Mouse (Mus musculus): ENCODE data around the gene Slc37a3. TPM values are rescaled to one million over a fixed set of nuclear protein-coding genes. Genes with fewer than 3 reads are reported as not detected.
A peak's percentile ranks its signal among the peaks of the same experiment; 100 is the strongest.

The Slc37a3 gene
- polyA plus RNA-seq, 1 experiment from 2014 or later = 63.6 TPM

GRCm38 (mm10) chr6:39311786-39312185, 65.7 kb downstream of the Slc37a3 start:
- Histone ChIP-seq H3K36me3 (no peaks in the 10 kb centered on the region), H3K4me2 (replicated peaks) (no peak overlapping the region), H3K4me3 (no peak overlapping the region), H3K27me3 (replicated peaks) (no peaks in the 10 kb centered on the region), H3K4me1 (no peaks in the 10 kb centered on the region), H3K9ac (no peak overlapping the region), H3K9me3 (no peaks in the 10 kb centered on the region), H3K27ac (no peak overlapping the region)
- ATAC-seq (ENCODE audit: low FRiP score, low read depth) = no peak
- WGBS = 93% methylated on average over 3 of the region's 3 CpGs

- no peaks in the 10 kb centered on the region for H3K27me3 ChIP-seq (replicated peaks)
- no peak overlapping the region for H3K4me3 ChIP-seq
- H3K36me3 ChIP-seq = no peaks in the 10 kb centered on the region
- H3K9me3 ChIP-seq = no peaks in the 10 kb centered on the region
- no peak for ATAC-seq (ENCODE audit: low FRiP score, low read depth)
- WGBS = 13% methylated on average over 6 of the region's 6 CpGs
- H3K27ac ChIP-seq = no peak overlapping the region
- 0 out of 2 replicates have a peak, but pooled peaks cover 10% of the 10 kb centered on the region for H3K4me1 ChIP-seq
- no peak overlapping the region for H3K4me2 ChIP-seq (replicated peaks)
- H3K9ac ChIP-seq = no peak overlapping the region
Observed at GRCm38 (mm10) chr6:39304371-39304874, 73.1 kb downstream of the Slc37a3 start.

GRCm38 (mm10) chr6:39301484-39301883, 76.0 kb downstream of the Slc37a3 start:
- H3K27me3 ChIP-seq (replicated peaks) = no peaks in the 10 kb centered on the region
- no peaks in the 10 kb centered on the region for H3K9me3 ChIP-seq
- ATAC-seq (ENCODE audit: low FRiP score, low read depth) = no peak
- H3K4me1 ChIP-seq = 0 out of 2 replicates have a peak, but pooled peaks cover 10% of the 10 kb centered on the region
- no peaks in the 10 kb centered on the region for H3K36me3 ChIP-seq
- 84% methylated on average over 3 of the region's 3 CpGs for WGBS
- no peak overlapping the region for H3K4me3 ChIP-seq
- H3K4me2 ChIP-seq (replicated peaks) = no peak overlapping the region
- H3K9ac ChIP-seq = no peak overlapping the region
- no peak overlapping the region for H3K27ac ChIP-seq

GRCm38 (mm10) chr6:39297079-39297478, 80.4 kb downstream of the Slc37a3 start:
- H3K4me2 ChIP-seq (replicated peaks) = no peak overlapping the region
- no peaks in the 10 kb centered on the region for H3K27me3 ChIP-seq (replicated peaks)
- no peaks in the 10 kb centered on the region for H3K9me3 ChIP-seq
- ATAC-seq (ENCODE audit: low FRiP score, low read depth) = no peak
- H3K4me1 ChIP-seq = 0 out of 2 replicates have a peak, but pooled peaks cover 4% of the 10 kb centered on the region
- no peak overlapping the region for H3K27ac ChIP-seq
- H3K36me3 ChIP-seq = no peaks in the 10 kb centered on the region
- 95% methylated on average over 6 of the region's 6 CpGs for WGBS
- H3K4me3 ChIP-seq = no peak overlapping the region
- no peak overlapping the region for H3K9ac ChIP-seq

GRCm38 (mm10) chr6:39296474-39296873, 81.0 kb downstream of the Slc37a3 start:
- Histone ChIP-seq H3K36me3 (no peaks in the 10 kb centered on the region), H3K9ac (no peak overlapping the region), H3K27me3 (replicated peaks) (no peaks in the 10 kb centered on the region), H3K9me3 (no peaks in the 10 kb centered on the region), H3K4me2 (replicated peaks) (no peak overlapping the region), H3K4me1 (0 out of 2 replicates have a peak, but pooled peaks cover 4% of the 10 kb centered on the region), H3K4me3 (no peak overlapping the region), H3K27ac (no peak overlapping the region)
- WGBS = 75% methylated on average over 4 of the region's 4 CpGs
- ATAC-seq (ENCODE audit: low FRiP score, low read depth) = no peak

GRCm38 (mm10) chr6:39295727-39296411, 81.6 kb downstream of the Slc37a3 start:
- Histone ChIP-seq H3K36me3 (no peaks in the 10 kb centered on the region), H3K4me1 (0 out of 2 replicates have a peak, but pooled peaks cover 4% of the 10 kb centered on the region), H3K9ac (no peak overlapping the region), H3K27me3 (replicated peaks) (no peaks in the 10 kb centered on the region), H3K27ac (no peak overlapping the region), H3K4me3 (no peak overlapping the region), H3K9me3 (no peaks in the 10 kb centered on the region), H3K4me2 (replicated peaks) (peak overlapping the region; percentile 30; the same call in 1 of the 2 replicates)
- WGBS = 16% methylated on average over 14 of the region's 14 CpGs
- no peak for ATAC-seq (ENCODE audit: low FRiP score, low read depth)

GRCm38 (mm10) chr6:39289721-39290120, 87.8 kb downstream of the Slc37a3 start:
- no peaks in the 10 kb centered on the region for H3K4me1 ChIP-seq
- H3K9me3 ChIP-seq = no peaks in the 10 kb centered on the region
- H3K27me3 ChIP-seq (replicated peaks) = no peaks in the 10 kb centered on the region
- no peak overlapping the region for H3K4me2 ChIP-seq (replicated peaks)
- ATAC-seq (ENCODE audit: low FRiP score, low read depth) = no peak
- no peak overlapping the region for H3K9ac ChIP-seq
- WGBS = 84% methylated on average over 7 of the region's 7 CpGs
- H3K4me3 ChIP-seq = no peak overlapping the region
- H3K27ac ChIP-seq = no peak overlapping the region
- no peaks in the 10 kb centered on the region for H3K36me3 ChIP-seq

GRCm38 (mm10) chr6:39287782-39288181, 89.7 kb downstream of the Slc37a3 start:
- Histone ChIP-seq H3K36me3 (no peaks in the 10 kb centered on the region), H3K27ac (no peak overlapping the region), H3K9me3 (no peaks in the 10 kb centered on the region), H3K9ac (no peak overlapping the region), H3K4me1 (no peaks in the 10 kb centered on the region), H3K4me2 (replicated peaks) (no peak overlapping the region), H3K27me3 (replicated peaks) (no peaks in the 10 kb centered on the region), H3K4me3 (no peak overlapping the region)
- ATAC-seq (ENCODE audit: low FRiP score, low read depth) = no peak
- WGBS = 87% methylated on average over 3 of the region's 3 CpGs

GRCm38 (mm10) chr6:39286732-39287083, 90.8 kb downstream of the Slc37a3 start:
- H3K27ac ChIP-seq = no peak overlapping the region
- no peak overlapping the region for H3K4me2 ChIP-seq (replicated peaks)
- H3K4me3 ChIP-seq = no peak overlapping the region
- H3K4me1 ChIP-seq = no peaks in the 10 kb centered on the region
- H3K9me3 ChIP-seq = no peaks in the 10 kb centered on the region
- ATAC-seq (ENCODE audit: low FRiP score, low read depth) = no peak
- H3K27me3 ChIP-seq (replicated peaks) = no peaks in the 10 kb centered on the region
- no peaks in the 10 kb centered on the region for H3K36me3 ChIP-seq
- 52% methylated on average over 5 of the region's 5 CpGs for WGBS
- no peak overlapping the region for H3K9ac ChIP-seq

GRCm38 (mm10) chr6:39286053-39286731, 91.3 kb downstream of the Slc37a3 start:
- no peaks in the 10 kb centered on the region for H3K4me1 ChIP-seq
- 41% methylated on average over 8 of the region's 9 CpGs for WGBS
- no peak overlapping the region for H3K9ac ChIP-seq
- no peaks in the 10 kb centered on the region for H3K36me3 ChIP-seq
- ATAC-seq (ENCODE audit: low FRiP score, low read depth) = no peak
- H3K9me3 ChIP-seq = no peaks in the 10 kb centered on the region
- no peaks in the 10 kb centered on the region for H3K27me3 ChIP-seq (replicated peaks)
- no peak overlapping the region for H3K4me3 ChIP-seq
- no peak overlapping the region for H3K27ac ChIP-seq
- no peak overlapping the region for H3K4me2 ChIP-seq (replicated peaks)

GRCm38 (mm10) chr6:39284836-39285235, 92.6 kb downstream of the Slc37a3 start:
- no peaks in the 10 kb centered on the region for H3K4me1 ChIP-seq
- no peak overlapping the region for H3K4me3 ChIP-seq
- no peak overlapping the region for H3K4me2 ChIP-seq (replicated peaks)
- H3K27me3 ChIP-seq (replicated peaks) = no peaks in the 10 kb centered on the region
- H3K9me3 ChIP-seq = no peaks in the 10 kb centered on the region
- H3K9ac ChIP-seq = no peak overlapping the region
- H3K27ac ChIP-seq = no peak overlapping the region
- no peak for ATAC-seq (ENCODE audit: low FRiP score, low read depth)
- 91% methylated on average over 3 of the region's 3 CpGs for WGBS
- no peaks in the 10 kb centered on the region for H3K36me3 ChIP-seq
